Mouse (Mus musculus): ENCODE results near the gene Ecpas.

Gene Ecpas

DNA sequence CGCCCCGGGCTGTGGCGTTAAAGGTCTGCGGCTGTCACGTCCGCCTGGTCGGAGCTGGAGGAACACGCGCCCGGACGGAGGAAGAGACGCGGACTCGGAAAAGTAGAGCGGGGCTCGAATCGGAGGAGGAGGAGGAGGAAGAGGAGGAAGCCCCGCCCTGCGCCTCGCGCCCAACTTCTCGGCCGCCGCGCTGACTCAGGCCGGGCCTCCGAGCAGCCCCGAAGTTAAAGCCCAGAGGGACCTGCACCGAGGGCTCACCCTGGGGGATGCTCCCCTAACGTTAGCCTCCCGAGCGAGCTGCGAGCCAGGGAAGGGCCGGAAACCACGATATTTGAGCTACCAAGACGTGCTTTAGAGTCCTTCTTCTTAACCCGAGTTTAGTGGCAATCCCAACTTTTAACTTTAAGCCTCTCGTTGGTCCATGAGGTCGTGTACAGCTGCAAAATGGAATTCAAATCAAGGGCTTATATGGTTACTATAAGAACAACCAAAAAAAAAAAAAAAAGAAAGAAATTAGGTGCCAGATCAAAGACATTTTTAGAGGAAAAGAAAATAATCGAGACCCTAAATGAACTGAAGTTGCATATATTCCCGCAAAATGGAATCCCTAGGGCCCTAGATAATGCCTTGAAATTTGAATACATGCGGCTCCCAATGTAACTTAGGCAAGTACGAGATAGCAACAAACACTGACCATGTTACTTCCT is at the start of gene Ecpas:
Ecpas (minus strand) TSS at position 121 of the 707 bp plus-strand sequence.
- peak; percentile 67 for DNase-seq

- no peak for DNase-seq
Observed at GRCm38 (mm10) chr4:58961719-58962118, 49.2 kb upstream of the Ecpas start.

GRCm38 (mm10) chr4:58952630-58953029 is 40.1 kb upstream of the Ecpas start:
- no peak for DNase-seq

DNA sequence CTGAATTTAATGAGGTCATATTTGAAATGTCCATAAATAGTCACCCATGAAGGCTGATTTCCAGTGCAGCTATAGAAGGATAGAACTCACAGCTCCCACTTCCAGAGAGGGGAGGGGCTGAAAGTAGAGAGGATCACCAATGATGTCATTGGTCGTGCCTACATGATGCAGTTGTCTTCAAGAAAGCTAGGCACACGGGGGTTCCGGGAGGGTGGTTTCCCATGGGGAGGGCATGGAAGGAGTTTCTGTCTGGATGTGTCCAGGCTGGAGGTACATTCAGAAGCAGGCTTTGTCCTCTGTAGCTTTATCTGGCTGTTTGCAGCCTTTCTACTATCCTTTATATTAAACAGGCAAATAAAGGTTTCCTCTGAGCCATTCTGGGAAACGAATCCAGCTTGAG is 35.8 kb upstream of the Ecpas start:
- no peak for DNase-seq

- peak; percentile 19 for DNase-seq
Observed at GRCm38 (mm10) chr4:58944695-58945094, 32.1 kb upstream of the Ecpas start.

GRCm38 (mm10) chr4:58944206-58944553 is 31.6 kb upstream of the Ecpas start:
- no peak for DNase-seq

GRCm38 (mm10) chr4:58943420-58944205 is 31.1 kb upstream of the Ecpas start, which contains the start of gene Zkscan16:
Zkscan16 (plus strand) TSS chr4:58943628.
- peak; percentile 96 for DNase-seq

DNA sequence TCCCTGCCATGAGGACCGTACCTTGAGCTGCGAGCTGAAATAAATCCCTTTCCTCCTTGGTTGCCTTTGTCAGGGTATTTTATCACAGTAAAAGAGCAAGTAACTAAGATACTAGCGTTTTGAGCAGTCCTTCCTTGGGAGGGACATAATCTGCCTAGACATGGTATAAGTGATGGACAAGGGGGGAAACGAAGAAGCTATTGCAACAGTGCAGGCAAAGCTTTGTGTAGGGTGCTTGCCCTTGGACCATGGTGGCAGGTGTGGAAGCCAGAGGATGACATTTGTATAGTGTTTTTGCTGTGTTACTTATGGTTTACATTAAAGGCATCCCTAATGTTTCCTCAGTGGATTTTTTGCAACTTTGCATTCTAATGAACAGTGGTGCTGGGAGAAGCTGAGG is 30.4 kb upstream of the Ecpas start:
- DNase-seq, result no peak

GRCm38 (mm10) chr4:58941638-58942037 is 29.1 kb upstream of the Ecpas start:
- no peak for DNase-seq

DNA sequence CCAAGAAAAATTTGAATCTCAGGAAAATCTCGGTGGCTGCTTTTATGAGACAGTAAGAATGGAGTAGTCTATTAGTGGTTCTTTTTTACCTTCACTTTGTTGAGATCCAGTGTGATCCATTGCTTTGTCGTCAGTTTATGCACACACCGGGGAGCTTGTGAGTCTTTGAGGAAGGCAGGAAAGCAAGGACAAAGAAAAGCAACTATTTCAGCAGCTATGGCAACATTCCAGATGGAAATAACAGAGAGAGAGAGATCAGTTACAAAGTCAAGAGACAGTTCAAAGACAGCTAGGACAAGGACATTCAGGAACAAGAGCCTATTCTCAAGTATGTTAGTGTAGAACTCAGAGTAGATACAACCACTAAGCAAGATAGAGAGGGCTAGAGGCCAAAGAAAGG is 23.3 kb upstream of the Ecpas start:
- no peak for DNase-seq

GRCm38 (mm10) chr4:58934746-58935476 is 22.4 kb upstream of the Ecpas start:
- peak; percentile 11 for DNase-seq

- DNase-seq, result no peak
Observed at GRCm38 (mm10) chr4:58934308-58934707, 21.8 kb upstream of the Ecpas start.

- DNase-seq, result no peak
Observed at GRCm38 (mm10) chr4:58932541-58932940, 20.0 kb upstream of the Ecpas start.

GRCm38 (mm10) chr4:58927661-58928060 is 15.1 kb upstream of the Ecpas start:
- no peak for DNase-seq

DNA sequence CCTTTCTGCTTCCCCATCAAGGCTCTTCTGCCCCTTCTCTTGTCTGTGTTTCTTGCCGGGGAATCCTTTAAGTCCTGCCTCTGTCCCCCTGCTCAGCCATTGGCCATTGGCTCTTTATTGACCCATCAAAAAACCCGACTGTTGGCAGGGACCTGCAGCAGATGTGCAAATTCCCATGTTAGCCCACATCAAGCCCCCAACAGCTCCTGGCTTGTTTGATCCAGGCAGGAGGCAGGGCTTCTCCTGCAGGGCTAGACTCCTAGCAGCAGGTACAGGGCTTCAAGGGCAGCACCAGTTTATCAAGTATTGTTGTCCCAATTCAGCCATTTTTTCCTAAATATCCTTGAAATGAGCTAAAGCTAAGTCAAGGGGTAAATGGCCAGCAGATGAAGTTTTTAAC is 13.6 kb upstream of the Ecpas start:
- no peak for DNase-seq

DNA sequence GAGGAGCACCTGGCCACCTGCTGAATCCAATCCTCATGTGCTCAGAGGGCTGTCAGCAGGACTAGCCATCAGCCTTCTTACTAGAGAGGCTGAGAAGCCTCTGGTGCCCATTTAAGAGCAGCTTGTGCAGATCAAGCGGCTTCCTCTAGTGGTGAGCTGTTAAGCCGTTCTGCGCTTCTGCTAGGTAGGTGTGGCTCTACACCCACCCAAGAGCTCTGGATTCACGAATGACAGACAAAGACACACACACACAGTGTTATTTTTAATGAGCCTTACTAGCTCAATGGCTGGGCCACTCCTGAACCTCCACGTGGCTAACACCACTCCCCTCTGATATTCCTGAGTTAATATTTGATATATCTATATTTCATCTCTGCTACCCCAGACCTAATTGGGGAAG is 13.1 kb upstream of the Ecpas start:
- no peak for DNase-seq

DNA sequence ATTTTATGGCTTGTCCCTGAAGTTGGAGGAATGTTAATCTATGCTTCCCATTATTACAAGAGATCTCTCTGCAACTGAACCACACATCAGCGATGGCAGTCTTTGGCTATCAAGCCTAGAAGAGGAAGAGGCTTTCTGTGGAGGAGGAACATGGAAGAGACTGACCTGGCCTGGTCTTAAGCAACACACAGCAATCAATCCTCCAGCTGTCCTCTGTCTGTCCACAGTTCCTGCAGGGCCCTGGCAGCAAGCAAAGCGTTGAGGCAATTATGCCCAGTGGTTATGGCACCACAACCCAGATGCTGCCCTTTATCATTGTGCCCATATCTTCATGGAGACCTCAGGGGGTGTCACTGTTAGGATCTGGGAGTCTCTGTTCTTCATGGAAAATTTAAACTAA is 11.4 kb upstream of the Ecpas start:
- no peak for DNase-seq

- no peak for DNase-seq
Observed at GRCm38 (mm10) chr4:58915081-58915826, 2.7 kb upstream of the Ecpas start.

DNA sequence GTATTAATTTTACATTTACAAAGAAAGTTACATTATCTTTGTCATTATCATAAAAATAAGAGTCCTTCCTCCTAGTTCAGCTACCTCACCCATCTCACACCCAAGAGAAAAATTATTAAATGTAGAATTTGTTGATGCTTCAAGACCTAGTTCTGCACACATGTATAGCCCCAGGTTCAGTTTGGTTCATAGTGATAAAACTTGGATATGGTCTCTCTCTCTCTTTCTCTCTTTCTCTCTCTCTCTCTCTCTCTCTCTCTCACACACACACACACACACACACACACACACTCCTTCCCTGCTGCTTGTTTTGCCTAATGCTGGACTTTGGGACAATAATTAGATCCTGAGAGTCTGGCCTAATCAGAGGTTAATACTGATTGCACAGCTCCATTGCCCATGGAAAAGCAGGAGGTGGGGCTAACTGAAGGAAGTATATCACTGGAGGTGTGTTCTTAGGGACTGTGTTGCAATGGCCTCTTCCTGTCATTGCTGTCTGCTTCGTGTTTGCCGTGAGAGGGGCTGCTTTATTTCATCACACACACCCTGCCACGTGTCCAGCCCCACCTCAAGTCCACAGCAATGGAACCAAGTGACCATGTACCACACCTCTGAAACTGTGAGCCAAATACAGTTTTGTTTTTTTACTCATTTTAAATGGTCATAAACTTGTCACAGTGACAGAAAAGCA is 932 bp upstream of the Ecpas start:
- DNase-seq, result no peak

- DNase-seq, result peak; percentile 68
Observed at GRCm38 (mm10) chr4:58911831-58912628, 519 bp downstream of the Ecpas start.

- peak; percentile 65 for DNase-seq
Observed at GRCm38 (mm10) chr4:58911069-58911830, 1.3 kb downstream of the Ecpas start.
